Mouse (Mus musculus): ENCODE results near the gene Psme1. TPM values are rescaled to one million over a fixed set of nuclear protein-coding genes. Genes with fewer than 3 reads are reported as not detected.

The Psme1 gene
- polyA plus RNA-seq, 1 experiment from 2014 or later = 130 TPM

DNA sequence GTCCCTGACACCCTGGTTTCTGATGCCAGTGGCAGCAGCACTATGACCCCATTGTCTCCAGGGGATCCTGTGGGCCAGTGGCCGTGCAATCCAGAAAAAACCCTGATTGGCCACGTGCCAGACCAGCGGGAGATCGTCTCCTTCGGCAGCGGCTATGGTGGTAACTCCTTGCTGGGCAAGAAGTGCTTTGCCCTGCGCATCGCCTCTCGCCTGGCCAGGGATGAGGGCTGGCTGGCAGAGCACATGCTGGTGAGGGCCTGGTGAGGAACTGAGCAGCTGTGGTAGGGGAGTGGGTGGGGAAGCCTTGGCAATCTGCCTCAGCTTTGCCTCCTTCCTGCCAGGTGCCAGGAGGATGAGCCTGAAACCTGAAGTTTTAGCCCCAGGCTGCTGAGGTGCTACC, 33.6 kb upstream of the Psme1 start:
- WGBS = 77% methylated on average over 9 of the region's 9 CpGs
- TF ChIP-seq CTCF (IDR thresholded peaks at IDR 0.05; ENCODE audit: low read depth) = no peak
- no peak for TF ChIP-seq EP300 (optimal IDR thresholded peaks at IDR 0.05)
- no peak overlapping the region for H3K4me3 ChIP-seq (ENCODE audit: low read depth, low read length)
- ATAC-seq (ENCODE audit: low FRiP score, low TSS enrichment) (no peak), DNase-seq (ENCODE audit: low spot score) (no peak)
- no peak overlapping the region for H3K4me2 ChIP-seq (replicated peaks; ENCODE audit: low read depth)
- no peaks in the 10 kb centered on the region for H3K27me3 ChIP-seq (ENCODE audit: control insufficient read depth, insufficient read depth, low read length)
- no peak overlapping the region for H3K27ac ChIP-seq (replicated peaks)
- peaks cover 2% of the 10 kb centered on the region; the same call in 1 of the 2 replicates for H3K4me1 ChIP-seq (replicated peaks; ENCODE audit: control insufficient read depth, insufficient read depth)
- H3K36me3 ChIP-seq (ENCODE audit: control insufficient read depth, insufficient read depth, low read length) = peaks cover 37% of the 10 kb centered on the region
- H3K9ac ChIP-seq (ENCODE audit: low read length) = no peak overlapping the region
- no peaks in the 10 kb centered on the region for H3K9me3 ChIP-seq (ENCODE audit: control insufficient read depth, low read length)

- H3K4me1 ChIP-seq (replicated peaks; ENCODE audit: control insufficient read depth, insufficient read depth) = no peaks in the 10 kb centered on the region
- TF ChIP-seq CTCF (IDR thresholded peaks at IDR 0.05; ENCODE audit: low read depth) = no peak
- no peak for TF ChIP-seq EP300 (optimal IDR thresholded peaks at IDR 0.05)
- WGBS = 78% methylated on average over 6 of the region's 6 CpGs
- peaks cover 21% of the 10 kb centered on the region for H3K36me3 ChIP-seq (ENCODE audit: control insufficient read depth, insufficient read depth, low read length)
- no peak overlapping the region for H3K4me2 ChIP-seq (replicated peaks; ENCODE audit: low read depth)
- H3K4me3 ChIP-seq (ENCODE audit: low read depth, low read length) = no peak overlapping the region
- DNase-seq (ENCODE audit: low spot score) (no peak), ATAC-seq (ENCODE audit: low FRiP score, low TSS enrichment) (no peak)
- H3K9me3 ChIP-seq (ENCODE audit: control insufficient read depth, low read length) = no peaks in the 10 kb centered on the region
- H3K9ac ChIP-seq (ENCODE audit: low read length) = no peak overlapping the region
- H3K27me3 ChIP-seq (ENCODE audit: control insufficient read depth, insufficient read depth, low read length) = no peaks in the 10 kb centered on the region
- H3K27ac ChIP-seq (replicated peaks) = no peak overlapping the region
Measured at GRCm38 (mm10) chr14:55550191-55550590, 27.7 kb upstream of the Psme1 start.

DNA sequence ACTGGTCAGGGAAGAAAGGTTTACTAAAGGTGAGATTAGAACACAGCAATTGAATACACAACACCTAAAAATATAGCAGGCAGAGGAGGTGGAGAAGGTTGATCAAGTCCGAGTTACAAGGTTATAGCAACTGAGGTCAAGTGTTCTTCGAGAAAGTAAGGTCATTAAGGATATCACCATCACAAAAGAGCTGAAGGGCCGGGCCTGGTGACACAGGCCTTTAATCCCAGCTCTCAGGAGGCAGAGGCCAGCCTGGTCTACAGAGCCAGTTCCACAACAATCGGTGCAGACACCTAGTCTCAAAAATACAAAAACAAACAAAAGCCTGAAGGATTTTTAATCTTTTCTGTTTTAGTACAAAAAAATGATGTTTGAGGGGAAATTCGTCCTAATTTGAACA, 26.6 kb upstream of the Psme1 start:
- Histone ChIP-seq H3K4me2 (replicated peaks; ENCODE audit: low read depth) (no peak overlapping the region), H3K27me3 (ENCODE audit: control insufficient read depth, insufficient read depth, low read length) (no peaks in the 10 kb centered on the region), H3K27ac (replicated peaks) (no peak overlapping the region), H3K9me3 (ENCODE audit: control insufficient read depth, low read length) (no peaks in the 10 kb centered on the region), H3K36me3 (ENCODE audit: control insufficient read depth, insufficient read depth, low read length) (peaks cover 15% of the 10 kb centered on the region), H3K4me1 (replicated peaks; ENCODE audit: control insufficient read depth, insufficient read depth) (no peaks in the 10 kb centered on the region), H3K9ac (ENCODE audit: low read length) (no peak overlapping the region), H3K4me3 (ENCODE audit: low read depth, low read length) (no peak overlapping the region)
- no peak for TF ChIP-seq CTCF (IDR thresholded peaks at IDR 0.05; ENCODE audit: low read depth)
- no peak for TF ChIP-seq EP300 (optimal IDR thresholded peaks at IDR 0.05)
- WGBS = 68% methylated on average over 5 of the region's 5 CpGs
- ATAC-seq (ENCODE audit: low FRiP score, low TSS enrichment) = no peak
- DNase-seq (ENCODE audit: low spot score) = no peak

- no peak for ATAC-seq (ENCODE audit: low FRiP score, low TSS enrichment)
- DNase-seq (ENCODE audit: low spot score) = no peak
- Histone ChIP-seq H3K36me3 (ENCODE audit: control insufficient read depth, insufficient read depth, low read length) (peaks cover 15% of the 10 kb centered on the region), H3K9me3 (ENCODE audit: control insufficient read depth, low read length) (no peaks in the 10 kb centered on the region), H3K27me3 (ENCODE audit: control insufficient read depth, insufficient read depth, low read length) (no peaks in the 10 kb centered on the region), H3K27ac (replicated peaks) (no peak overlapping the region), H3K4me3 (ENCODE audit: low read depth, low read length) (no peak overlapping the region), H3K4me2 (replicated peaks; ENCODE audit: low read depth) (no peak overlapping the region), H3K4me1 (replicated peaks; ENCODE audit: control insufficient read depth, insufficient read depth) (no peaks in the 10 kb centered on the region), H3K9ac (ENCODE audit: low read length) (no peak overlapping the region)
- 93% methylated on average over 8 of the region's 8 CpGs for WGBS
- TF ChIP-seq CTCF (IDR thresholded peaks at IDR 0.05; ENCODE audit: low read depth) = no peak
- TF ChIP-seq EP300 (optimal IDR thresholded peaks at IDR 0.05) = no peak
Measured at GRCm38 (mm10) chr14:55551794-55552193, 26.1 kb upstream of the Psme1 start.

DNA sequence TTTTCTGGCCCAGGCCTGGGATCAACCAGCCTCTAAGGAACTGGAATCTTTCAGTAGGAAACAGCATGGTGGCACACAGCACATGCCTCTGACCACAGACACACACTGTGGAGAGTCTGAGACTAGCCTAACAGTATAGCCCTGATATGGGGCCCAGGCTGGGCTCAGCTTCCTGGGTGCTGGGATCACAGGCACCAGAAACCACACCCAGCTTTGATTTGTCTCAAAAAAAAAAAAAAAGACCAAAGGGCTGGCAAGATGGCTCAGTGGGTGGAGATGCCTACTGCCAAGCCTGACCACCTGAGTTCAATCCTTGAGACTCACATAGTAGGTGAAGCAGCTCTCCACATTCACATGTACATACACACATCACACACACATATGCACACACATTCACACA, 23.3 kb upstream of the Psme1 start:
- no peak for TF ChIP-seq EP300 (optimal IDR thresholded peaks at IDR 0.05)
- TF ChIP-seq CTCF (IDR thresholded peaks at IDR 0.05; ENCODE audit: low read depth) = no peak
- H3K4me3 ChIP-seq (ENCODE audit: low read depth, low read length) = no peak overlapping the region
- no peak overlapping the region for H3K4me2 ChIP-seq (replicated peaks; ENCODE audit: low read depth)
- ATAC-seq (ENCODE audit: low FRiP score, low TSS enrichment) (peak; percentile 58; the same call in 1 of the 2 replicates), DNase-seq (ENCODE audit: low spot score) (no peak)
- no peaks in the 10 kb centered on the region for H3K27me3 ChIP-seq (ENCODE audit: control insufficient read depth, insufficient read depth, low read length)
- H3K36me3 ChIP-seq (ENCODE audit: control insufficient read depth, insufficient read depth, low read length) = no peaks in the 10 kb centered on the region
- no peak overlapping the region for H3K9ac ChIP-seq (ENCODE audit: low read length)
- H3K9me3 ChIP-seq (ENCODE audit: control insufficient read depth, low read length) = no peaks in the 10 kb centered on the region
- no peaks in the 10 kb centered on the region for H3K4me1 ChIP-seq (replicated peaks; ENCODE audit: control insufficient read depth, insufficient read depth)
- no peak overlapping the region for H3K27ac ChIP-seq (replicated peaks)

GRCm38 (mm10) chr14:55555788-55556187, 22.1 kb upstream of the Psme1 start:
- ATAC-seq (ENCODE audit: low FRiP score, low TSS enrichment) = no peak
- H3K4me3 ChIP-seq (ENCODE audit: low read depth, low read length) = no peak overlapping the region
- no peak for DNase-seq (ENCODE audit: low spot score)
- H3K4me2 ChIP-seq (replicated peaks; ENCODE audit: low read depth) = no peak overlapping the region
- no peak overlapping the region for H3K27ac ChIP-seq (replicated peaks)
- no peaks in the 10 kb centered on the region for H3K9me3 ChIP-seq (ENCODE audit: control insufficient read depth, low read length)
- no peaks in the 10 kb centered on the region for H3K27me3 ChIP-seq (ENCODE audit: control insufficient read depth, insufficient read depth, low read length)
- no peak overlapping the region for H3K9ac ChIP-seq (ENCODE audit: low read length)
- no peaks in the 10 kb centered on the region for H3K4me1 ChIP-seq (replicated peaks; ENCODE audit: control insufficient read depth, insufficient read depth)
- no peak for TF ChIP-seq EP300 (optimal IDR thresholded peaks at IDR 0.05)
- no peak for TF ChIP-seq CTCF (IDR thresholded peaks at IDR 0.05; ENCODE audit: low read depth)
- WGBS = 79% methylated on average over 3 of the region's 3 CpGs
- no peaks in the 10 kb centered on the region for H3K36me3 ChIP-seq (ENCODE audit: control insufficient read depth, insufficient read depth, low read length)
